Mouse (Mus musculus) bone marrow macrophage, adult 2 months (primary cell): ENCODE data around the gene Spg21.

Experiments
- CTCF ChIP-seq: IDR thresholded peaks from 2 replicates; pipeline ENCODE4 v1.5.1; 2012; ENCODE audit warnings: low read depth, mild to moderate bottlenecking, low read length, moderate library complexity
- POLR2A ChIP-seq: IDR thresholded peaks from 2 replicates; pipeline ENCODE4 v1.6.1; 2012; ENCODE audit warnings: mild to moderate bottlenecking, low read depth, low read length, borderline replicate concordance

DNA sequence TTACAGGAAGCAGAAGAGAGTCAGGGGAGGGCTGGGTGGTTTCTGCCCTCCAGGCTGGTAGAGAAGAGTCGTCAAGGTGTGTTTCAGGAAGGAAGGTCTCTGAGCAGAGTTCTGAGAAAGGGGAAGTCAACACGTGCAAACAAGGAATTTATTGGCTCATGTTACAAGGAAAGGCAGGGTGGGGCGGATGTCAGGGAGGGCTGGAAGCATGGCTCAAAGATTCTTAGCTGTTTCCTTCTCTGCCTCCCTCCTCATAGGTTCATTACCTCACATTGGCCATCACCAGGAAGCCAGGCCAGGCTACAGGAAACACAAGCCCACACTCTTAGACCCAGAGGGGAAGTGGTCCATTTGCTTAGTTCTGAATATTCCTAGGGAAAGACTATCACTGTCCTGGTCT lies 36.4 kb upstream of the Spg21 start:
- TF ChIP-seq CTCF (no peak), POLR2A (no peak)
